Mouse (Mus musculus) granulocyte monocyte progenitor cell, adult 5-6 weeks (primary cell): Measurements from ENCODE around the gene Plekhm2. TPM values are rescaled to one million over a fixed set of nuclear protein-coding genes. Genes with fewer than 3 reads are reported as not detected.
A peak's percentile ranks its signal among the peaks of the same experiment; 100 is the strongest.

Source experiments
- ATAC-seq: replicated peaks from 2 replicates; pipeline ENCODE4 v1.8.0; 2016; ENCODE audit warnings: mild to moderate bottlenecking, moderate TSS enrichment, inconsistent platforms; ENCODE audit not compliant: poor library complexity, severe bottlenecking
- total RNA-seq, 2 experiments: library from RNA; stranded (forward) in 1 of 2; stranded (reverse) in 1 of 2; fragments of 200-712, 200-1000 nt in 1 of 2; fragments of >200 nt in 1 of 2; fragmentation: Nextera tagmentation in 1 of 2; gene quantifications; 2 replicates each; pipeline ENCODE4 v1.2.3; 2014 to 2017

Gene Plekhm2
- total RNA-seq, 2 experiments from 2014 or later = 11.2 to 11.5 TPM

DNA sequence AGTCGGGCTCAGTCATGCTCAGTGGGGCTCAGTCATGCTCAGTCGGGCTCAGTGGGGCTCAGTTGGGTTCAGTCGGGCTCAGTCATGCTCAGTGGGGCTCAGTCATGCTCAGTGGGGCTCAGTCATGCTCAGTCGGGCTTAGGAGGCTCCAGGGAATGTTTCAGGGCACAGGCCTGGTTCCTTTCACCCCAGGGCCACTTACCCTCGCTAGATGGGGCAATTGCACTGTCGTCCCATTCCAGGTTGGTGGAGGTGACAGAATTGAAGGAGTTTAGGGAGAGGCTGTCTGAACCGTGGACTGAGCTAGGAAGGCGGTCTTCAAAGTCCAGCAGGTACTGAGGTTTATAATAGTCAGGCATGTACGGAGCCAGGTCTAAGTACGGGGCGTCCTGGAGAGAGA lies 25.2 kb downstream of the Plekhm2 start:
- ATAC-seq = no peak

DNA sequence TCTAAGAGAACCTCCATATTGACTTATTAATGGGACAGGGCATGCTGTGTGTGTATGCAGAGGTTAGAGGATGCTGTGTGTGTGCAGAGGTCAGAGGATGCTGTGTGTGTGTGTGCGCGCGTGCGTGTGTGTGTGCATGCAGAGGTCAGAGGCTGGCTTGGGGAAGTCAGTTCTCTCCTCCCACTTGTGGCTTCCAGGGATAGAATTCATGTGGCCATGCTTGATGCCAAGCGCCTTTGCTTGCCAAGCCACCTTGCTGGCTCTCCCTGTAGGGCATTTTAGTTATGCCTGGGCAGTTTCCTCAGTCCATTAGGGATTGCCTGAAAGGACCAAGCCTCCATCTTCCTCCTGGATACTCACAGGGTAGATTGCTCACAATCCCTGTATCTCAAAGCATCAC lies 28.0 kb downstream of the Plekhm2 start:
- no peak for ATAC-seq

DNA sequence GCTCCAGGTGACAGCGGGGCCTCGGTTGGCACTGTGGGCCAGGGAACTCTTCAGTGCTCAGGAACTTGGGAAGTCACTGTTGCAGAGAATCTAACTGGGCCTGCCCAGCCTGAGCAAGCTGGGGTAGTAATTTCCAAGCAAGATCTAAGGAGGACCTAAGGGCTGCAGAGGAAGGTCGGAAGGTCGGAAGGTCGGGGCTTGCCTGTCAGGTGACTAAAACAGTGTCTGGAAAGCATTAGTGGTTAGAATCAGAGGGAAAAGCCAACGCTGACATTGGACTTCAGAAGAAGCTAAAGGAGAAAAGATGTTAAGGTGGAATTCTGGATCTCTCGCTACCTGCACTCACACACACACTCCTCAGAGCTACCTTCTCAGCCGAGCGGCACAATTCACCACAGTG lies 28.7 kb downstream of the Plekhm2 start:
- no peak for ATAC-seq

- ATAC-seq = no peak
Observed at GRCm38 (mm10) chr4:141632111-141632873, 32.4 kb downstream of the Plekhm2 start.

DNA sequence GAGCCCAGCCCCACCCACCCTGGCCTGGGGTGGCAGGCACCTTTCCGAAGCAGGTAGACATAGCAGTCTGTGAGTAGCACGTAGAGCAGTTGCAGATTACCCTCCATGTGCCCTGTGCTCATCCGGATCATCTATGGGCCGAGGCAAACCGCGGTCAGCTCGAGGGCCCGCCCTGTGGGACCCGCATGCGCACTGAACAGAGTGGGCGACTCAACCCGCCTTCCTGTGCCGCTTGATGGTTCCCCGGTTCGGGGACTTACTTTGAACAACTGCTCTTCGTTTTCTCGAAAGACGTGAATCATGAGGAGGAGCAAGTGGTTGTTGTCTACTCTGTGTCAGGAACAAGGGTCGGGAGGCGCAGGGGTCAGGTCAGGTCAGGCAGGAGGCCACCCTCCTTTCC lies 33.4 kb downstream of the Plekhm2 start:
- ATAC-seq = no peak

- ATAC-seq = no peak
Observed at GRCm38 (mm10) chr4:141630021-141630420, 34.7 kb downstream of the Plekhm2 start.

GRCm38 (mm10) chr4:141628661-141629060 lies 36.0 kb downstream of the Plekhm2 start:
- ATAC-seq = no peak

DNA sequence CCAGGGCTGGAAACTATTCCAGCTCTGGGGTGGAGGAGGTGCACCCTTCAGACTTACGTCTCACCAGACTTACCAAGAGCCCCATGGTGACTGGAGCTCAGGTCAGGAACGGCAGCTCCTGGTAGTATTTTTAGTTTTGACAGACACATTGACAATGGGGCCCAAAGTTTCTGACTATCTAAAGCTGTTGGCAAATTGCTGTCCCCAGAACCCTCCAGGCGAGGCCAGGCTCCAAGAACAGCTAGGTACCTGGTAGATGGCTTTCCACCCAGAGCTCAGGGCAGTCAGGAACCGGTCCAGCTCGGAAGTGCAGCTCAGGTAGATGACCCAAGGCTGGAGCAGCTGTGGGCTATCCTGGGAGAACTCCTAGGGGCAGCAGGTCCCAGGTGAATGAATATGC lies 37.2 kb downstream of the Plekhm2 start:
- no peak for ATAC-seq

GRCm38 (mm10) chr4:141625774-141626550 lies 38.7 kb downstream of the Plekhm2 start:
- ATAC-seq = no peak

- ATAC-seq = peak; percentile 62; the same call in 1 of the 2 replicates
Observed at GRCm38 (mm10) chr4:141624983-141625773, 39.5 kb downstream of the Plekhm2 start.

DNA sequence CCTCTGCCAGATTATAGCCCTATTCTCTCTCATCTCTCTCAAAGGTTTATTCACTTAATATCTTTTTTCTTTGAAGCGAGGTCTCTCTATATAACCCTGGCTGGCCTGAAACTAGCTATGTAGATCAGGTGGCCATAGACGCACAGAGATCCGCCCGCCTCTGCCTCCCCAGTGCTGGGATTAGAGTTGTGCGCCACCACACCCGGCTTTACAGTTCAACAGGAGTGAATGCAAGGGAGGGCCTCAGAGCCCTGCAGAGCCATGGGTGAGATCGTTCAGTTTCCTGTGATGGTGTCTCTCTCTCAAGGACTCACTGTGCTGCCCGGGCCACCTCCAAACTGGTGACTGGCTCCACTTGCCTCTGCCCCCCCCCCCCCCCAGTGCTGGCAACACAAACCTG lies 40.6 kb downstream of the Plekhm2 start:
- no peak for ATAC-seq

DNA sequence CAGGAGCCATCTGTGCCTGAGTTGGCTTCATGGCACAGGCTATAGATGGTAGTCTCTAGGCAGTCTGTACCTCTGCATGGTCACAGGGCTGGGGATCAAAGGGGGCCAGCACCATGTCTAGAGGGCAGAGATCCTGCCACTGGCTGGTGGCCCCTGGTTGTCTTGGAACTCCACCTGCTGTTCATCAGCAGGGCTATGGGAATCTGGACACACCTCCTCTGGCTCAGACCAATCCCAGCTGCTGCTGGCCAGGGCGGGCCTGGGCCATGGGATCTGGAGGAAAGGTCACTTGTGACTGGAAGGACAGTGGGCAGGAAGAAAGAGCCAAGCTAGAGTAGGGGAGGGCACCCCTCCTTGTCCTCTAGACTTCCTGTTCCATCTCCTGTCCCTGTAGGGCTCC lies 41.0 kb downstream of the Plekhm2 start, which contains the start of gene Slc25a34:
Gene Slc25a34, minus strand, starts transcription at position 156 of the 400 bp plus-strand sequence.
- no peak for ATAC-seq

DNA sequence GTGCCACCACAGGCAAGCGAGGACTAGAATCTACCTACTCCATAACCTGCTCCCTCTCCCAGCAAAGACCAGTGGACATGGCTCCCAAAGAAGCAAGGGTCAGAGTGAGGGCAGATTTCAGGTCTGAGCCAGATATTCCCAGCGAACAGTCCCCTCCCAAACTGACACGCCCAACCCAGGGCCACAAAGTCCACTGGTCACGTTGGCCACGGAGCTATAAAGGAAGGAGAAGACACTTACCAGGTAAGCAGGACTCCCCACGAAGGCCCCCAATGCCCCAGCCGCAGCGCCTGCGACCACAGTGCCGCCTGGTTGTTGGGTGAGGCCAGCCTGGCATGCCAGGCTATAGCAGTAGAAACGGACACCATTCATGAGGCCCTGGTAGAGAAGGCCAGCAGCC lies 41.7 kb downstream of the Plekhm2 start:
- no peak for ATAC-seq

DNA sequence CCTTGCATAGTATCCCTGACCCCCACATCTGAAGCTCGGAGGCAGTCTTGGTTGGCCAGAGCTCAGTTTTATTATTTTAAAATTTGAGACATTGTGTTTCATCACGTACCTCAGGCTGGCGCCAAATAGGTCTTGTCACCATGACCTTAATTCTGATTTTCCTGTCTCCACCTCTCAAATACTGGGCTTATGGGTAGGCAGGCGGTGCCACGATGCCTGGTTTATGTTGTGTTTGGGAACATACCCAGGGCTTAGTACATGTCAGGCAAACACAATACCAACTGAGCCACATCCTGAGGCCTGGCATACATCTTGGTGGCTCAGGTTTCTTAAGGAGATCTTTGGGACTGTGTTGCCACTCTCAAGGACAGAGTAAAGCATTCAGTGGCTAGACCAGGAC lies 42.1 kb downstream of the Plekhm2 start:
- no peak for ATAC-seq

- ATAC-seq = no peak
Observed at GRCm38 (mm10) chr4:141622091-141622490, 42.6 kb downstream of the Plekhm2 start.

DNA sequence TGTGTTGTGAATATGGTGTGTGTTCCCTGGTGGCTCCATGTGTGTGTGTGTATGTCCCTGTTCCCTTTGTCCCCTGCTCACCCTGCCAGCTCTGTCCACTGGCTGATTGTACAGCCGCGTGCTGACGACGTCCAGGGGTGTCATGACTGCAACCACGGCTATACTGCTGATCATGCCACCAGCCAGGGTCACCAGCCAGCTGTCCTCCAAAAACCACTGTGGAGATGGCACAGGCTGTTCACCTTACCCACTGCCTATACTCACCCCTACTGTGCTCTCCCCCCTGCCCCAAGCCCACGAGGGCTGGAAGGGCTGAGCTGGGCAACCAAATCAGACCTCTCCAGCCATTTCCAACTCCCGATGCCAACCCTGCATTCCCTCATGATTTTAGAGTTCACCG lies 43.4 kb downstream of the Plekhm2 start:
- ATAC-seq = no peak

- no peak for ATAC-seq
Observed at GRCm38 (mm10) chr4:141619299-141619883, 45.3 kb downstream of the Plekhm2 start.

- peak; percentile 61 for ATAC-seq
Observed at GRCm38 (mm10) chr4:141618565-141619243, 46.0 kb downstream of the Plekhm2 start, which contains the start of gene Tmem82. TSS of gene Tmem82 (minus strand) at chr4:141618633.

DNA sequence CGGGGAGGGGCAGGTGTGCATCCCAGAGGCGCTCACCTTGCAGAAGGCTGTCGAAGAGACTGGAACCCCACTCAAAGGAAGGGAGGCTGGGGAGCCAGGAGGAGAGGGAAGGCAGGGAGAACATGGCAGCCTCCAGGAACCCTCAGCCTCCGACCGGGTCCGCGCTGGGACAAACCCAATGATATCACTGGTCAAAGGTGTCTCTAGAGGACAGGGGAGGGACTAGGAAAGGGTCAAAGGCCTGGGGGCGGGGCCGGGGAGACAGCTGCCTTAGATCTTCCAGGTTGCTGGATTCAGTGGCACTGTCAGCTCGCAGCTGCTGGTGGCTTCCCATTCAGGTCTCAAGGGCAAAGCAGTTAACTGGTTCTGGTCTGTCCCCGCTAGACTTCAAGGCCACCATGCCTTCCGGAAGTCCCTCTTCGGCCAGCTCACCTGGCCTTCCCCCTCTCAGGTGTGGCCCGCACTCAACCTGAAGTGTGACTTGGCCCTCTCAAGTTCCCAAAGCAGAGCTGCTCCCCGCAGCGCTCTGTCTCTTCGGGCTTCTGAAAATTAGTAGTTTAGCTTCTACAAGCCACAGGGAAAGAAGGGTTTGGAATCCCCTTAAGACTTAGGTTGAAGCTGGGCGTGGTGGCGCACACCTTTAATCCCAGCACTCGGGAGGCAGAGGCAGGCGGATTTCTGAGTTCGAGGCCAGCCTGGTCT lies 46.7 kb downstream of the Plekhm2 start:
- ATAC-seq = peak; percentile 36
